Mouse (Mus musculus): ENCODE measurements around the gene Tmem203.
A peak's percentile ranks its signal among the peaks of the same experiment; 100 is the strongest.

The Tmem203 gene

GRCm38 (mm10) chr2:25290101-25290815 is 35.0 kb downstream of the Tmem203 start:
- DNase-seq (ENCODE audit: low read depth, low spot score): no peak

GRCm38 (mm10) chr2:25290816-25291130 is 35.5 kb downstream of the Tmem203 start:
- DNase-seq (ENCODE audit: low read depth, low spot score): no peak

- DNase-seq (ENCODE audit: low read depth, low spot score): no peak
Measured at GRCm38 (mm10) chr2:25291184-25292053, 36.2 kb downstream of the Tmem203 start.

- DNase-seq (ENCODE audit: low read depth, low spot score): no peak
Measured at GRCm38 (mm10) chr2:25292054-25292544, 36.9 kb downstream of the Tmem203 start.

GRCm38 (mm10) chr2:25292856-25293255 is 37.6 kb downstream of the Tmem203 start:
- peak; percentile 53 for DNase-seq (ENCODE audit: low read depth, low spot score)

- no peak for DNase-seq (ENCODE audit: low read depth, low spot score)
Measured at GRCm38 (mm10) chr2:25293706-25294105, 38.5 kb downstream of the Tmem203 start.

- no peak for DNase-seq (ENCODE audit: low read depth, low spot score)
Measured at GRCm38 (mm10) chr2:25297093-25297492, 41.9 kb downstream of the Tmem203 start.

- DNase-seq (ENCODE audit: low read depth, low spot score): no peak
Measured at GRCm38 (mm10) chr2:25298046-25298445, 42.8 kb downstream of the Tmem203 start.

GRCm38 (mm10) chr2:25303452-25303851 is 48.2 kb downstream of the Tmem203 start:
- no peak for DNase-seq (ENCODE audit: low read depth, low spot score)

- DNase-seq (ENCODE audit: low read depth, low spot score): no peak
Measured at GRCm38 (mm10) chr2:25303931-25304656, 48.9 kb downstream of the Tmem203 start.

GRCm38 (mm10) chr2:25304657-25305541 is 49.7 kb downstream of the Tmem203 start:
- peak; percentile 32 for DNase-seq (ENCODE audit: low read depth, low spot score)
